Mouse (Mus musculus): Measurements from ENCODE around the gene Osbpl3. TPM values are rescaled to one million over a fixed set of nuclear protein-coding genes. Genes with fewer than 3 reads are reported as not detected.

Gene Osbpl3
- polyA plus RNA-seq, 1 experiment = 23.3 TPM

DNA sequence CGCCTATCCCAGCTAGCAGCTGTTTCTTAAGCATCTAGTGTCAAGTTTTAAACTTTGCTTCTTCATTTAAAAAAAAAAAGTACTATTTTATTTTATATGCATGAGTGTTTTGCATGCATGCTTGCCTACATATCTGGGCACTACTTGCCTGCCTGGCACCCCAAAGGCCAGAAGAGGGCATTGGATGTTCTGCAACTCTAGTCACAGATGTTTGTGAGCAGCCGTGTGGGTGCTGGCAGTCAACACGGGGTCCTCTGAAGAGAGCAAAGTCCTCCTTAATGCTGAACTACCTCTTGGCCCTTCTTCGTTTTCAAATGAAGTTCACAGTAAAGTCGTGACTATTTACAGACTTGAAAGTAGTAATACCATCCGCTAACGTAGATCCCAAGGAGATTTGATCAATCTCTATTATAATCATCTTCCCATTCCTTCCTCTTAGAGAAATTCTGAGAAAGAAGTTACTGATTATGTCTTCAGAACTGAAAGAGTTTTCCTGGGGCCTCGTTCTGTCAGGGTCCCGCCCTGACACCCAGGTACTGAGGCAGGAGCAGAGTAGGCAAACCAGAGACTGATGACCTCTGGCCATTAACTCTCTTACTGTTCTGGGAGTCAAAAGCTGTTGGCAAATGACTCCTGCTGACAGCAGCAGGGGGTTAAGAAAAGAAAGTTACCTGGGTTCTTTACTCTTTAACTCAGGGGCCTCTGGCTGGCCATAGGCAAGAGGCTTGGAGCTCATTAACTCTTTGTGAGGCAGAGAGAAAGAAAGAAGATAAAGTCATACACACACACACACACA lies 8.9 kb upstream of the Osbpl3 start:
- Histone ChIP-seq H3K36me3 (ENCODE audit: control insufficient read depth, insufficient read depth, low read length, poor library complexity, severe bottlenecking) (no peaks in the 10 kb centered on the region), H3K27ac (ENCODE audit: insufficient read depth, low read length) (no peak overlapping the region), H3K9ac (ENCODE audit: low read depth, poor library complexity, severe bottlenecking) (no peak overlapping the region), H3K4me3 (ENCODE audit: low read depth, low read length) (no peak overlapping the region), H3K9me3 (replicated peaks; ENCODE audit: control insufficient read depth, insufficient read depth, low read length, poor library complexity, severe bottlenecking) (no peaks in the 10 kb centered on the region; the same call in 1 of the 2 replicates), H3K4me1 (ENCODE audit: control insufficient read depth, insufficient read depth, low read length) (no peaks in the 10 kb centered on the region), H3K27me3 (ENCODE audit: control insufficient read depth, insufficient read depth, low read length, poor library complexity, severe bottlenecking) (no peaks in the 10 kb centered on the region)
- TF ChIP-seq EP300 (IDR thresholded peaks at IDR 0.05; ENCODE audit: insufficient read depth, low read depth, low read length) = no peak
- no peak for TF ChIP-seq CTCF (IDR thresholded peaks at IDR 0.05; ENCODE audit: low read depth, low read length)
- no peak for TF ChIP-seq POLR2A (IDR thresholded peaks at IDR 0.05; ENCODE audit: insufficient read depth, low read length)

DNA sequence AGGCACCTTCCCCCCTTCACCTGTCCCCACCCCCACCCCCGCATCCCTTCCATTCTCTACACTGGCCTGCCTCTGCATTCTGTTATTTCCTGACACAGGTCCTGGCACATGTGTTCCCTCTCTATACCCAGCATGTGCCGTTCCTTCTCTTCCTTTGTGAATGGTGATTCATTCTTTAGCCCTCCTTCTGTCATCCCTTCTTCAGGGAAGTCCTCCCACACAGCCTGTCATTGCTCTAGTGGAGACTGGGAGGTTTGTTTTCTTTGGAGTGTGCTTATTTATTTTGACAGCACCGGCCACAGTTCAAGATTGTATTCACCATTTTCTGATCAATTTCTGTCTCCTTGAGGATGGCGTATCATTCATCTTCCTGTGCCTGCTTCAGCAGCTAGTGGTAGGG lies 6.0 kb upstream of the Osbpl3 start:
- Histone ChIP-seq H3K27me3 (ENCODE audit: control insufficient read depth, insufficient read depth, low read length, poor library complexity, severe bottlenecking) (no peaks in the 10 kb centered on the region), H3K9ac (ENCODE audit: low read depth, poor library complexity, severe bottlenecking) (no peak overlapping the region), H3K36me3 (ENCODE audit: control insufficient read depth, insufficient read depth, low read length, poor library complexity, severe bottlenecking) (no peaks in the 10 kb centered on the region), H3K4me1 (ENCODE audit: control insufficient read depth, insufficient read depth, low read length) (no peaks in the 10 kb centered on the region), H3K27ac (ENCODE audit: insufficient read depth, low read length) (no peak overlapping the region), H3K9me3 (replicated peaks; ENCODE audit: control insufficient read depth, insufficient read depth, low read length, poor library complexity, severe bottlenecking) (no peaks in the 10 kb centered on the region; the same call in 1 of the 2 replicates), H3K4me3 (ENCODE audit: low read depth, low read length) (no peak overlapping the region)
- no peak for TF ChIP-seq CTCF (IDR thresholded peaks at IDR 0.05; ENCODE audit: low read depth, low read length)
- TF ChIP-seq POLR2A (IDR thresholded peaks at IDR 0.05; ENCODE audit: insufficient read depth, low read length) = no peak
- no peak for TF ChIP-seq EP300 (IDR thresholded peaks at IDR 0.05; ENCODE audit: insufficient read depth, low read depth, low read length)

DNA sequence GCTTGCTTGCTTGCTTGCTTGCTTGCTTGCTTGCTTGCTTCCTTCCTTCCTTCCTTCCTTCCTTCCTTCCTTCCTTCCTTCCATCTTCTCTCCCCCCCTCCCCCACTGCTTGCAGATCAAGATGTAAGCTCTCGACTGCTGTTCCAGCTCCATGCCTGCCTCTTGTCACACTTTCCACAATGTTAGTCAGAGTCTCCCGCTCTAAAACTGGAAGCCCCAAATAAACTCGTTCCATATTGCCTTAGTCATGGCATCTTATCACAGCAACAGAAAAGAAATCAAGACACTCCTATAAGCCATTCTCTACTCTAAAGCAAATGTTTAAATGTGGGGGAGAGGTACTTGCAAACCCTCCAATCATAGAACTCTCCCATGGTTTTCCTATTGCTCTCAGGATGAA lies 5.6 kb upstream of the Osbpl3 start:
- H3K27ac ChIP-seq (ENCODE audit: insufficient read depth, low read length) = no peak overlapping the region
- H3K4me3 ChIP-seq (ENCODE audit: low read depth, low read length) = no peak overlapping the region
- H3K9ac ChIP-seq (ENCODE audit: low read depth, poor library complexity, severe bottlenecking) = no peak overlapping the region
- no peaks in the 10 kb centered on the region; the same call in 1 of the 2 replicates for H3K9me3 ChIP-seq (replicated peaks; ENCODE audit: control insufficient read depth, insufficient read depth, low read length, poor library complexity, severe bottlenecking)
- H3K36me3 ChIP-seq (ENCODE audit: control insufficient read depth, insufficient read depth, low read length, poor library complexity, severe bottlenecking) = no peaks in the 10 kb centered on the region
- H3K27me3 ChIP-seq (ENCODE audit: control insufficient read depth, insufficient read depth, low read length, poor library complexity, severe bottlenecking) = no peaks in the 10 kb centered on the region
- TF ChIP-seq CTCF (IDR thresholded peaks at IDR 0.05; ENCODE audit: low read depth, low read length) (no peak), EP300 (IDR thresholded peaks at IDR 0.05; ENCODE audit: insufficient read depth, low read depth, low read length) (no peak), POLR2A (IDR thresholded peaks at IDR 0.05; ENCODE audit: insufficient read depth, low read length) (no peak)
- H3K4me1 ChIP-seq (ENCODE audit: control insufficient read depth, insufficient read depth, low read length) = no peaks in the 10 kb centered on the region

DNA sequence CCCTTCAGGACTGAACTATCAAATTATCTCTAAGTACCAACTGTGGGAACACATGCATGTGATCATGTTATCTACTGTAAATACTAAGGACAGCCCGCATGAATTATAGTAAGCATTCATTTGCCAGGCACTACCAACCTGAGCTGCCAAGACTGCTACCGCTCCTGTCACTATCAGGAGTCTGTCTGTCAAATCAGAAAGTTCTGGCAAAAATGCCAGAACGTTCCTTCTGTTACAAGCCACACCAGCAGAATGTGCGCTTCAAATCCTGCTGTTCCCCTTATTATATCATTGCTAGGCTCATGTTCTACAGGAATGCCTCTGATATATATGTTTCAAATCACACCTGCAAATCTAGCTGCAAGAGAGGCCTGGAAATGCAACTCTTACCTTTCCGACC lies 4.6 kb upstream of the Osbpl3 start:
- Histone ChIP-seq H3K27ac (ENCODE audit: insufficient read depth, low read length) (no peak overlapping the region), H3K9ac (ENCODE audit: low read depth, poor library complexity, severe bottlenecking) (no peak overlapping the region), H3K4me3 (ENCODE audit: low read depth, low read length) (no peak overlapping the region), H3K9me3 (replicated peaks; ENCODE audit: control insufficient read depth, insufficient read depth, low read length, poor library complexity, severe bottlenecking) (no peaks in the 10 kb centered on the region; the same call in 1 of the 2 replicates), H3K4me1 (ENCODE audit: control insufficient read depth, insufficient read depth, low read length) (no peaks in the 10 kb centered on the region), H3K36me3 (ENCODE audit: control insufficient read depth, insufficient read depth, low read length, poor library complexity, severe bottlenecking) (no peaks in the 10 kb centered on the region), H3K27me3 (ENCODE audit: control insufficient read depth, insufficient read depth, low read length, poor library complexity, severe bottlenecking) (no peaks in the 10 kb centered on the region)
- no peak for TF ChIP-seq EP300 (IDR thresholded peaks at IDR 0.05; ENCODE audit: insufficient read depth, low read depth, low read length)
- TF ChIP-seq CTCF (IDR thresholded peaks at IDR 0.05; ENCODE audit: low read depth, low read length) = no peak
- TF ChIP-seq POLR2A (IDR thresholded peaks at IDR 0.05; ENCODE audit: insufficient read depth, low read length) = no peak

DNA sequence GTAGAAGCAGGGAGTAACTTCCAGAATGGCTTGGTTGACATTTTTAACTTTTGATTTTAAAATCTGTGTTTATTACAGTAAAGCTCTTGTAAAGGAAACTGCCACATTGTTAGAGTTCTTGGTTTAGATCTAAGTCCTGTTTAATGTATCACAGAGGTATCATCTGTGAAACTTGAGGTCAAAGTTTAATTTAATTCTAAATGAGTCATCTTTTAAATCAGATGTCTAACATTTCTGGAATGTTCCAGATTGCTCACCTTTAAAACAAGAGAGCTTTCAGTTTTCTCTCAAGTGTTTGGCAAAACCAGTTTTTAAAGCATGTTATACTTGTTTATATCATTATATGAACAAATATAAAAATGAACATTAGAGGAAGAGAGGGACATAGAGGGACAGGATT lies 4.2 kb upstream of the Osbpl3 start:
- TF ChIP-seq CTCF (IDR thresholded peaks at IDR 0.05; ENCODE audit: low read depth, low read length) = no peak
- H3K4me3 ChIP-seq (ENCODE audit: low read depth, low read length) = no peak overlapping the region
- no peaks in the 10 kb centered on the region for H3K36me3 ChIP-seq (ENCODE audit: control insufficient read depth, insufficient read depth, low read length, poor library complexity, severe bottlenecking)
- no peak overlapping the region for H3K9ac ChIP-seq (ENCODE audit: low read depth, poor library complexity, severe bottlenecking)
- H3K27me3 ChIP-seq (ENCODE audit: control insufficient read depth, insufficient read depth, low read length, poor library complexity, severe bottlenecking) = no peaks in the 10 kb centered on the region
- no peaks in the 10 kb centered on the region for H3K4me1 ChIP-seq (ENCODE audit: control insufficient read depth, insufficient read depth, low read length)
- H3K9me3 ChIP-seq (replicated peaks; ENCODE audit: control insufficient read depth, insufficient read depth, low read length, poor library complexity, severe bottlenecking) = no peaks in the 10 kb centered on the region; the same call in 1 of the 2 replicates
- H3K27ac ChIP-seq (ENCODE audit: insufficient read depth, low read length) = no peak overlapping the region

DNA sequence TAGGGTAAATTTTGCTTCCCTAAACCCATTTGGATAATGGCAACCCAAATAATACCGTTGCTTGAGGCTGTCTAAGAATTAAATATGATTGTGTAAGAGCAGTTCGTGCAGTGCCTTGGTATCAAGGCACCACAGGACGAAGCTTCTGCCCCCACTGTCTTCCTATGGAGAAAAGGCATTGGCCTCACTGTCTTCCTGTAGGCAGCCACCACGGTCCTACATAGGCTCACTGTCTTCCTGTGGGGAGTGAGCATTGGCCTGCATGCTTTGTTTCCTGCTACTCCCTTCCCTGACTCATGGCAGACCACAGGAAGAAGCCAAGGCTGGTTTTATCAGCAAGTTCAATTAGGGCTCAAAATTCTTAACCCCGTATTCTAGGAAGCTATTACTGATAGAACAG lies 3.3 kb upstream of the Osbpl3 start:
- Histone ChIP-seq H3K27me3 (ENCODE audit: control insufficient read depth, insufficient read depth, low read length, poor library complexity, severe bottlenecking) (no peaks in the 10 kb centered on the region), H3K36me3 (ENCODE audit: control insufficient read depth, insufficient read depth, low read length, poor library complexity, severe bottlenecking) (no peaks in the 10 kb centered on the region), H3K27ac (ENCODE audit: insufficient read depth, low read length) (no peak overlapping the region), H3K4me3 (ENCODE audit: low read depth, low read length) (no peak overlapping the region), H3K9ac (ENCODE audit: low read depth, poor library complexity, severe bottlenecking) (no peak overlapping the region), H3K9me3 (replicated peaks; ENCODE audit: control insufficient read depth, insufficient read depth, low read length, poor library complexity, severe bottlenecking) (no peaks in the 10 kb centered on the region; the same call in 1 of the 2 replicates), H3K4me1 (ENCODE audit: control insufficient read depth, insufficient read depth, low read length) (peaks cover 3% of the 10 kb centered on the region)
- TF ChIP-seq CTCF (IDR thresholded peaks at IDR 0.05; ENCODE audit: low read depth, low read length) (no peak), EP300 (IDR thresholded peaks at IDR 0.05; ENCODE audit: insufficient read depth, low read depth, low read length) (no peak), POLR2A (IDR thresholded peaks at IDR 0.05; ENCODE audit: insufficient read depth, low read length) (no peak)

All from ES-Bruce4 (cell line).